Mouse (Mus musculus): Measurements from ENCODE around the gene Ngdn.

The Ngdn gene

GRCm38 (mm10) chr14:54995457-54996138 is 19.7 kb upstream of the Ngdn start:
- TF ChIP-seq GATA4 (IDR thresholded peaks at IDR 0.05; ENCODE audit: insufficient replicate concordance, low read length): no peak

- TF ChIP-seq GATA4 (IDR thresholded peaks at IDR 0.05; ENCODE audit: insufficient replicate concordance, low read length): no peak
Observed at GRCm38 (mm10) chr14:54996793-54997192, 18.5 kb upstream of the Ngdn start.

- TF ChIP-seq GATA4 (IDR thresholded peaks at IDR 0.05; ENCODE audit: insufficient replicate concordance, low read length): no peak
Observed at GRCm38 (mm10) chr14:54997297-54997696, 18.0 kb upstream of the Ngdn start.

GRCm38 (mm10) chr14:54998680-54999079 is 16.6 kb upstream of the Ngdn start:
- TF ChIP-seq GATA4 (IDR thresholded peaks at IDR 0.05; ENCODE audit: insufficient replicate concordance, low read length): no peak

GRCm38 (mm10) chr14:55000814-55001213 is 14.4 kb upstream of the Ngdn start:
- no peak for TF ChIP-seq GATA4 (IDR thresholded peaks at IDR 0.05; ENCODE audit: insufficient replicate concordance, low read length)

- TF ChIP-seq GATA4 (IDR thresholded peaks at IDR 0.05; ENCODE audit: insufficient replicate concordance, low read length): no peak
Observed at GRCm38 (mm10) chr14:55001446-55001845, 13.8 kb upstream of the Ngdn start.

GRCm38 (mm10) chr14:55001938-55002686 is 13.1 kb upstream of the Ngdn start:
- TF ChIP-seq GATA4 (IDR thresholded peaks at IDR 0.05; ENCODE audit: insufficient replicate concordance, low read length): peak; percentile 94

- TF ChIP-seq GATA4 (IDR thresholded peaks at IDR 0.05; ENCODE audit: insufficient replicate concordance, low read length): no peak
Observed at GRCm38 (mm10) chr14:55002687-55003120, 12.6 kb upstream of the Ngdn start.

GRCm38 (mm10) chr14:55003878-55004855 is 11.1 kb upstream of the Ngdn start:
- TF ChIP-seq GATA4 (IDR thresholded peaks at IDR 0.05; ENCODE audit: insufficient replicate concordance, low read length): peak; percentile 48; the same call in 1 of the 2 replicates

GRCm38 (mm10) chr14:55005506-55005905 is 9.7 kb upstream of the Ngdn start:
- TF ChIP-seq GATA4 (IDR thresholded peaks at IDR 0.05; ENCODE audit: insufficient replicate concordance, low read length): no peak

- TF ChIP-seq GATA4 (IDR thresholded peaks at IDR 0.05; ENCODE audit: insufficient replicate concordance, low read length): no peak
Observed at GRCm38 (mm10) chr14:55005967-55006366, 9.3 kb upstream of the Ngdn start.

GRCm38 (mm10) chr14:55006541-55006940 is 8.7 kb upstream of the Ngdn start:
- TF ChIP-seq GATA4 (IDR thresholded peaks at IDR 0.05; ENCODE audit: insufficient replicate concordance, low read length): no peak

- no peak for TF ChIP-seq GATA4 (IDR thresholded peaks at IDR 0.05; ENCODE audit: insufficient replicate concordance, low read length)
Observed at GRCm38 (mm10) chr14:55007120-55007908, 7.9 kb upstream of the Ngdn start.

- TF ChIP-seq GATA4 (IDR thresholded peaks at IDR 0.05; ENCODE audit: insufficient replicate concordance, low read length): no peak
Observed at GRCm38 (mm10) chr14:55008417-55008816, 6.8 kb upstream of the Ngdn start.

Data from liver, adult (tissue).